Mouse (Mus musculus) adipocyte (in vitro differentiated cells): ENCODE measurements at regions not wholly inside any gene's neighbourhood (a gene's known extent, or its start where the extent isn't known, plus 50 kb on each side); places are given as distances from the start of the nearest gene placed in this dataset.
"Not testable (repeated sequence)": the region's sequence is repeated elsewhere in the genome, so short reads cannot be mapped to it uniquely, and the experiment has no call there.

Experiments
- DNase-seq: peaks from one replicate; pipeline ENCODE4 v3.0.0-alpha.2; 2016; ENCODE audit warnings: low spot score

DNA sequence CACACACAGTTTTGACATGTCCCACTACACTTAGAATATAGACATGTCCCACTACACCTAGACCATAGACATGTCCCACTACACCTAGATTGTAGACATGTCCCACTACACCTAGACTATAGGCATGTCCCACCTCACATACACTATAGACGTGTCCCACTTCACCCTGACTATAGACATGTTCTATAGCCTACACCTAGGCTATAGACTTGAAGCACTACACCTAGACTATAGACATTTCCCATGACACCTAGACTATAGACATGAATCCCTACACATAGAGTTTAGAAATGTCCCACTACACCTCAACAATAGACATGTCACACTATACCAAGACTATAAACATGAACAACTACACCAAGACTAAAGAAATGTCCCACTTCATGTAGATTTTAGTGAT is 2580.9 kb downstream of the Gm37988 start:
- no peak for DNase-seq

DNA sequence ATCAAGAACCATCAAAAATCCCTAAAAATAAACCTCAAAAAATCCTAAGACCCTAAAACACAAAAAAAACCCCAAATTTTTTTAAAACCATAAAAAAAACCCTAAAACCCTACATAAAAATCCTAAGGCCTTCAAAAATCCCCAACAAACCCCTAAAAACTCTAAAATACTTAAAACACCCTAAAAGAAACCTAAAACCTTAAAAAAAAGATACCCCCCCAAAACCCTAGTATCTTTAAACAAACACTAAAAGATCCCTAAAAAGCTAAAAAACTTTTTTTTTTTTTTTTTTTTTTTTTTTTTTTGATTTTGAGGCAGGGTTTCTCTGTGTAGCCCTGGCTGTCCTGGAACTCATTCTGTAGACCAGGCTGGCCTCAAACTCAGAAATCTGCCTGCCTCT is 2585.8 kb downstream of the Gm37988 start:
- DNase-seq, result no peak

DNA sequence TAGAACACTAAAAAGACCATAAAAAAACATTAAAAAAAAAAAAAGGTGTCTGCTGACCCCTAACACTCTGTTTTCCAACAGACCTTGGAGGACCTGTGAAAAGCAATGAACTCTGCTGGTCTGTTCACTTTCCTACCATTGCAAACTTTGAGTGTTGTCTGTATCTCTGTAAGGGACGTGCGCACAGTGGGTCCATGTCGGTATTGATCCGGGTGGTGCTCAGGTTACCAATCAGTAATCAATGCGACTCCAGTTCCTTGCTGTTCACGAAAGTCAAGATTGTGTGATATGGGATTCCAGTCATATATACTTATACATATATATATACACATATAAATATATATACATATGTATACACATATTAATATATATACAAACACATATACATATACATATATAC is 2586.5 kb downstream of the Gm37988 start:
- no peak for DNase-seq

DNA sequence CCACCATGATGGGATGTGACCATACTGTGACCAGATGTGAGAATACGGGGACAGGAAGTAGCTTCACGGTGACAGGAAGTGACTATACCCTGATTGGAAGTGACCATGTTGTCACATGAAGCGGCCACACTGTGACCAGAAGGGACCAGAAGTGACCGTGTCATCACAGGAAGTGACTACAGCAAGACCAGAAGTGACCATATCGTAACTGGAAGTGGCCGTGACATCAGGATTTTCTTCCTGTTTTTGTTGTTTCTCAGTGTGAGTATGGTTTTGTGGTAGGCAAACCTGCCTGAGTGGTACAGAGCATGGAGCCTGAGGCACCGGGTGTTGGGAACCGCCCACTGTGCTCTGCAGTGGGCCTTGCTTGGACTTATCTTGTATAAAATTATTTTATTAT is 2587.8 kb downstream of the Gm37988 start:
- DNase-seq, result peak; percentile 9

GRCm38 (mm10) chr1:7396867-7397806 is 2589.4 kb downstream of the Gm37988 start:
- peak; percentile 88 for DNase-seq

DNA sequence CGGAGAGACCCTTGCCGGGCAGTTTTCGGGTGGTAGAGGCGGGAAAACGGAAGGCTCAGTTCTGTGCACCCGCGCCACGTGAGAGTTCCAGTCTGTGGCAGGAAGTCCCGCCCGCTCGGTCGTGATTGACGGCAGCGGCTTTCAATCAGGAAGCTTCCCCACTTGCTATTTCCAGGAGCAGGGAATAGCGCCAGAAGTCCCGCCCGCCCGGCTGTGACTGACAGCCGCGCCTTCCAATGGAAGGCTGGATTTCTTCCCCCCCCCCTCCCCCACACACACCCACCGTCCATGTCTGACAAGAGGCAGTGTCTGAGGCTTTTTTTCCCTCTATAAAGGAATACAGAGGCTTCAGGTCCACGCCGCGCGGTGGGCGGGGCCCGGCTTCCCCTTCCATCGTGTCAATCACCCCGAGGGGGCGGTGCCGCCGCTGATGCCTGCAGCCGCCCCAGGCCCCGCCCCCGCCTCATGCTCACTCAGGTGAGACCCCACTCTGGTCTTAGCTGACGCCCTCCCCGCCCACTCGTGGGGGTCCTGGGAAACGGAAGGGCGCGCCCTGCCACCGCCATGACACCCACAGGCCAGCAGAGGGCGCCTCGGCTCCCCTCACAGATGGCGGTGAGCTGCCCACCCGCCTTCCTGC is 2590.2 kb downstream of the Gm37988 start:
- DNase-seq, result peak; percentile 98

DNA sequence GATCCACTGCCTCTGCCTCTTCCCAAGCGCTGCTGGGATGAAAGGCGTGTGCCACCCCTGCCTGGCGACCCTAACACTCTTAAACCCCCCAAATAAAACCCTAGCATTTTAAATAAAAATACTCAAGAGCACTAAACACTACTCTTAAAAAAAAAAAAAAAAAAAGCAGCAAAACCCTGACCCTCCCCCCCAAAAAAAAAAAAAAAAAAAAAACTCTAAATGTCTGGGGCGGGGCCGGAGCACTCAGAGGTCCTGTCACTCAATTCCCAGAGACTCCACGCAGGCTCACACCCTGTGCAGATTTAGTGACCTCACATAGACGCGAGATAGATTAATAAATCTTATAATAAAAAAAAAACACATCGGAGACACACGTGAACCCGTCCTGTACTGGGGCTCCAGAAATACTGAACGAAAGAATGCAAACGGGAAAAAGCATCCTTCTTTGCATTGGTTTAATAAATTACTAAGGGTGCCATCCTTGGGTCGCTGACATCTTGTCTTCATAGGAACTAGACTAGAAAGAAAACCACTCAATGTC is 2591.1 kb downstream of the Gm37988 start:
- no peak for DNase-seq

DNA sequence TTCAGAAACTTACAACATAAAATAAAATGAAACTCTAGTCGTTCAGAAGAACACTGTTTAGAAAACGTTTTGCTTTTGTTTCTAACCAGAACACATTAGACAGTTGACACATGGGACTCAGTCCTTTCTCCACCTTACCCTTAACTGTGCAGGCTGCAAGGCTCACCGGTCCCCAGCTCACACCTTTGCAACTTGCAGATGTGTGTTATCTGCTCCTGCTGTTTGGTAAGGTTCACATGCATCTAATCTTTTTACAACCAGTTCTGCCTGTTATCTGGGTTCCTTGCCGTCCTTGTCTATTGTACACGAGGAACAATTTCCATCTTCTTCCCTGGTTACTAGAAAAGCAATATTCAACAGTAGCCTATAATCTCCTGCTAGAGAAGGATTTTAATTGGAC is 2598.0 kb downstream of the Gm37988 start:
- DNase-seq, result not testable (repeated sequence)

GRCm38 (mm10) chr1:7414444-7414843 is 2606.8 kb downstream of the Gm37988 start:
- no peak for DNase-seq

- DNase-seq, result no peak
Observed at GRCm38 (mm10) chr1:7451660-7452155, 2644.0 kb downstream of the Gm37988 start.

- DNase-seq, result no peak
Observed at GRCm38 (mm10) chr1:7454931-7455330, 2647.2 kb downstream of the Gm37988 start.

DNA sequence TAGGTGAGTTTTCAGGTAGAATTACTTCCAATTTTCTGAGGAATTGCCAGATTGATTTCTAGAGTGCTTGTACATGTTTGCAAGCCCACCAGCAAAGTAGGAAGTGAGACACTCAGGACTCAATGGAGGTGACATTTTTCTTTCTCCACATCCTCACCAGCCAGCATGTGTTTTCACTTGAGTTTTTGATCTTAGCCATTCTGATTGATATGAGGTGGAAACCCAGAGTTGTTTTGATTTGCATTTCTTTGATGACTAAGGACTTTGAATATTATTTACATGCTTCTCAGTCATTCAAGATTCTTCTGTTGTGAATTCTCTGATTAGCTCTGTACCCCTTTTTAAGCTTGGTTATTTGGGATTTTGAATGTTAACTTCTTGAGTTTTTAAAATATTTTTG is 2650.2 kb downstream of the Gm37988 start:
- DNase-seq, result no peak

DNA sequence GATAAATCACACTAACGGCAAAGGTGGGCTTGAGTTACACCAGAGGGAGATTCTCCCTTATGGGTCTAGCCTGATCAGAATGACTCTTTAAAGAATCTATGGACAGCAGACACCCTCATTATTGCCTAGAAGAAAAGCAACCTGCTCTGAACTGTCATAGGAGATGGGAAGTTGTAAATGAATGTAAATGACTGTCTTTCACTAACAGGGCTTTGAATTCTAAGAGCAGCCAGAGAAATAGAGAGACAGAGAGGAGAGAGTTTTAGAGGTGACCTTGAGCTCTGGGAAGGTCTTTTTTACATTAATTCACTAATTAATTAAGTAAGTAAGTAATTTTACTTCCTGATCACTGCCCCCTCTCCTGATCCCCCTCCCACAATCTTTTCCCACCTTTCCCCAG is 2686.4 kb downstream of the Gm37988 start:
- no peak for DNase-seq

GRCm38 (mm10) chr1:7499042-7499441 is 2691.3 kb downstream of the Gm37988 start:
- DNase-seq, result no peak

DNA sequence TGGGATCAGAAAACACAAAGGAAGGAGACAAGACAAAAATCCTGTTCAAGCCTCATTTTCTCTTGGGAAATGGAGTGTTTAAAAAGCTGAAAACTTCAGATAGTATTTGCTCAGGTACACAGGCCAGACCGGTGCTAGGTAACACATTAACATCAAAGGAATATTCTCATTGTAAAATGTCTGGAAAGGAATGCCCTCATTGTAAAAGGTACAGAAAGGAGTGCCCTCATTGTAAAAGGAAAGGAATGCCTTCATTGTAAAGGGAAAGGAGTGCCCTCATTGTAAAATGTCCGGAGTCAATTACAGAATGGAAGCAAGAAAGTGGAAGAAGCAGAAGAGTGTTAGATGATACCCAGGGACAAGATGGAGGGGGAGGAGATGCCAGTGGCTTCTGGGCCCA is 2694.7 kb downstream of the Gm37988 start:
- no peak for DNase-seq

DNA sequence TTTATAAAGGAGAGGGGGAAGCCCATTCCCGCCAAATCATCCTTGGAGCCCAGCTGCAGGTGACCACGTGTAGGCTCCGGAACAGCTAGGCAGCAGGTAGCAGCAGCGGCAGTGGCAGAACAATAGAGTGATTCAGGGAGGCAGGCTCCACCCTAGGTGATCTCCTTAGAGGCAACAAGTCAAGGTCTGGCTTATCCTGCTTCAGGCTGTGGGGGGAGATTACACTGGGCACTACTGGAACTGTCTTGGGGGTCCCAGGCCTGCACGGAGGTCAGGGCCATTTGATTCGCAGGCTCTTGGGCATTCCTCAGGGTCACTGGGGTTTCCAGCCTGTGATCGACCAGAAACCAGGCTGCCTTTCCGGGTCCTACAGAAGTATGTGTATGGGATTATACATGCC is 2711.1 kb downstream of the Gm37988 start:
- no peak for DNase-seq

DNA sequence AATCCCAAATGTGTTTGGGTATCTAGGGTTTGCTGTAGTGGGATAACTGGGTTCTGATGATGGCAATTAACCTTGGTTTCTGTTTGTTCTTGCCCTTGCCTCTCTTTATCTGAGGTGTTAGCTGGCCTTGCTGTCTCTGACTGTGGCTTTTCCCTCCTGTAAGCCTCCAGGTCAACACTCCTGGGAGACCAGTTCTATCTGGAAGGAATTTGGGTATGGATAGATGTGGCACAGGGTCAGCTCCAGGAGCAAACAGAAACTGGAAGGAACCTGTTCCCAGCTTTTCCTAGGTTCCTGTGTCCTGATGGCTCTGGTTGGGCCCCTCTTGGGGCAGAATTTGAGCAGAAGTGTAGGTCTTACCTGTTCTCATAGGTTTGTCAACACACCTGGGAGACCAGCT is 2725.8 kb downstream of the Gm37988 start:
- no peak for DNase-seq

DNA sequence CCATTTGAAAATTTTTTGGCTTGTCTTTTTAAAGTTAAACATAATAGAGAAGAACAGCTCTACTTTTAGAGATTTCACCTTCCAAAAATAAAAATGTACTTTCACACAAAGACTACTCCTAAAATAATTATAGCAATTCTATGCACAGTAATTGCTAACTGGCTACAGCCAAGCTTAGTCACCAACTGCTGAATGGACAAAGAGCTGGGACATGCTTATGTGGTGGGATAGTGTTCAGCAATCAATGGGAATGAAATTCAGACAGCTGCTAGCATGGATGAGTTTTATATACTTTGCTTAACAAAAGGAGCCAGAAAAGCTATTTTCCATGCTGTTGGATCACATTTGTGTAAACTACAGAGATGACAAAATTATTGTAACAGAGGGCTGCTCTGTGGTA is 2727.5 kb downstream of the Gm37988 start:
- no peak for DNase-seq

GRCm38 (mm10) chr1:7543492-7543891 is 2735.8 kb downstream of the Gm37988 start:
- DNase-seq, result no peak

DNA sequence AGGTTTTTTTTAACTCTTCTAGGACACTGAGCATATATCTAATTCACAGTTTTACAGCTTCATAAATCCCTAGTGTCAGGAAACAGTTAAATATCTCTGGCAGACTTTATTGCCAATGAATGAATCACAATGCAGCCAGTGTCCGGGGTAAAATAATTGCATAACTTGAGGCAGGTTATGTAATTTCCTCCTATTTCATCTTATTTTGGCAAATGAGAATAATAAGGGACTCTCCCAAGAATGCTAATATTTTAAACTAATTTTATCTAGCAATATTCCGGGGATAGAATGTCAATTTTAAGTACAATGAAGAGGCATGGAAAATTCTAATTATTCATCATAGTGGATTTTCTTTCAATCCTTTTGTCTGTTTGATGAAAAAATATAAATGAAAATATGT is 2740.6 kb downstream of the Gm37988 start:
- peak; percentile 9 for DNase-seq

DNA sequence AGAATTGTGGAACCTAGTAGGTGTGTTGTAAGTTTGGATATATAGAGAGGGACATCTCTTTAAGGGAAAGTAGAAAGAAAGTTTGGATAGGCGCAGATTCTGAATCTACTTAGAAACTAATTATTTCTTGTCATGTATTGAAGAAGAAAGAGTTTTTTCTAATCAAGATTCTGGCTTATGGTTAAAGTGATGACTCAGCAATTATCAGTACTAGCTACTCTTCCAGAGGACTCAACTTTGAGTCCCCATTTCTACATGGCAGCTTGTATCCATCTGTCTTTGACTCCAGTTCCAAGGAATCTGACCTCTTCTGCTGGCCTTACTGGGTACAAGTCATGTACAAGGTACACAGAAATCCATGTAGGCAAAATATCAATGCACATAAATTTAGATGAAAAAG is 2767.1 kb downstream of the Gm37988 start:
- DNase-seq, result no peak

DNA sequence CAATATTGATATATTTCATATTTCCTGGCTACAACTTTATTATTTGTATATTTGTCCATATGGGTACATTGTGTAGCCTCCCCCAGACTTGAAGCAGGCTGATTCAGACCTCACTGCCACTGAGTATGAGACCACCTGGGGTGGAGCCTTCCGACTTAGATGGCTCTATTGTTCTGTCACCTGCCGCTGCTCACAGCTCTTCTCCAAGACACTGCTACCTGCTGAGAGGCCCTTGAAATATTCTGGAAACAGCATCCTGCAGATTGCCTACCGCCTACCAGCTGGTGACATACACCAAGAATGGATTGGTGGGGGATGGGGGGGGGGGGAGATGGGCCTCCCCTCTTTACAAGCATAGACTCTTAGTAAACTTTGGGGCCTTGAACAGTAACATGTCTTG is 2778.7 kb downstream of the Gm37988 start:
- no peak for DNase-seq

GRCm38 (mm10) chr1:7591327-7591726 is 2783.6 kb downstream of the Gm37988 start:
- no peak for DNase-seq
